31 mouse cellular contexts compared by ENCODE assay signal in genomic region chr5:146883486-146884272, GRCm38 (mm10). TPM values are rescaled to one million over a fixed set of nuclear protein-coding genes. Genes with fewer than 3 reads are reported as not detected.
A peak's percentile ranks its signal among the peaks of the same experiment; 100 is the strongest.
DNase-seq lines count a peak whose midpoint lies in the region; ATAC-seq lines count a peak whose summit lies in the region.
"Had no signal": no experiment of that assay in that cellular context is flagged by ENCODE, and none has a peak within 500 bp of the region (broad histone marks: within the 10 kb centered on the region; RNA-seq: fewer than 3 reads in every experiment).

No protein-coding gene starts in this region.

- peak overlapping the region; percentile 63 for H3K4me3 ChIP-seq in erythroblast, embryonic 14.5 days (replicated peaks)
- H3K4me3 ChIP-seq: forebrain, embryonic 10.5 days; heart, adult 2 months; heart, embryonic 13.5 days; kidney, embryonic 15.5 days; liver, embryonic 13.5 days had no signal

- H3K36me3 ChIP-seq in erythroblast, embryonic 14.5 days (ENCODE audit: control insufficient read depth) = no peaks in the 10 kb centered on the region
- H3K36me3 ChIP-seq: forebrain, embryonic 10.5 days; G1E; heart, embryonic 13.5 days; kidney, embryonic 15.5 days; liver, embryonic 13.5 days had no signal

- H3K27me3 ChIP-seq in erythroblast, embryonic 14.5 days (ENCODE audit: control insufficient read depth) = peaks cover 9% of the 10 kb centered on the region
- H3K27me3 ChIP-seq: CH12.LX; heart, embryonic 13.5 days had no signal

- ATAC-seq in erythroblast, adult 5-6 weeks (replicated peaks; ENCODE audit: low FRiP score, poor library complexity, severe bottlenecking) = no peak
- ATAC-seq: forebrain, embryonic 16.5 days; hindbrain, postnatal 0 days; intestine, embryonic 16.5 days had no signal

- peaks cover 17% of the 10 kb centered on the region for H3K4me1 ChIP-seq in erythroblast, embryonic 14.5 days (ENCODE audit: control insufficient read depth)
- H3K4me1 ChIP-seq: forebrain, embryonic 10.5 days; heart, embryonic 13.5 days; kidney, embryonic 15.5 days; liver, embryonic 13.5 days had no signal

- peak; percentile 89 for DNase-seq in NIH3T3 (ENCODE audit: low read depth)
- DNase-seq in adrenal gland, postnatal 14 days = peak; percentile 41
- DNase-seq in urinary bladder, postnatal 36 days (ENCODE audit: low spot score in 2 of 2) = no peak
- no peak for DNase-seq in spleen, postnatal 14 days (ENCODE audit: low spot score in 2 of 2)
- no peak for DNase-seq in right cerebral cortex, adult 2 months (ENCODE audit: low spot score in 2 of 2)
- DNase-seq: B cell, adult 2 months; cerebellum, adult 8-10 months; cerebellum, postnatal 36 days; gastrocnemius, postnatal 14 days; heart, adult 2 months; heart, postnatal 14 days; kidney, postnatal 36 days; layer of hippocampus, postnatal 36 days; liver, embryonic 13.5 days; lung, adult 2 months; lung, postnatal 14 days; midbrain, embryonic 14.5 days; right cerebral cortex, postnatal 14 days; thymus, adult 18-20 months; thymus, postnatal 36 days had no signal

- 0 out of 2 replicates have a peak, but pooled peaks cover 3% of the 10 kb centered on the region for H3K9me3 ChIP-seq in erythroblast, embryonic 14.5 days (ENCODE audit: control insufficient read depth, low read length)
- H3K9me3 ChIP-seq: forebrain, embryonic 10.5 days; kidney, embryonic 15.5 days; liver, embryonic 13.5 days had no signal

RNA-seq across cellular contexts. Expression of gene Rasl11a, which starts 38.8 kb away (rescaled TPM):
- 0.05 and 0.14 TPM in 2 replicates for polyA plus RNA-seq in erythroblast, embryonic 14.5 days (2012)
- total RNA-seq in erythroblast, adult 5-6 weeks (2015; ENCODE audit: low replicate concordance) = not detected in 2 replicates
- total RNA-seq in erythroblast, adult 5-6 weeks (2017; ENCODE audit: low replicate concordance) = not detected in 2 replicates
- total RNA-seq in adrenal gland, postnatal 14 days (2021) = 8.4 and 8.7 TPM in 2 replicates
- total RNA-seq: megakaryocyte-erythroid progenitor cell, adult 5-6 weeks had no signal

RNA-seq across cellular contexts. Expression of gene Rpl21, which starts 51.0 kb away (rescaled TPM):
- 11.5 and 12.9 TPM in 2 replicates for polyA plus RNA-seq in erythroblast, embryonic 14.5 days (2012)
- total RNA-seq in erythroblast, adult 5-6 weeks (2015; ENCODE audit: low replicate concordance) = 373 and 491 TPM in 2 replicates
- total RNA-seq in erythroblast, adult 5-6 weeks (2017; ENCODE audit: low replicate concordance) = 439 and 475 TPM in 2 replicates
- 347 and 433 TPM in 2 replicates for total RNA-seq in adrenal gland, postnatal 14 days (2021)

Comparison
In these comparisons a context has a peak if more than half of its experiments do, and no peak if none do; other contexts are left out.
1. DNase-seq: peak in NIH3T3 (single experiment) and adrenal gland, postnatal 14 days (single experiment); none in urinary bladder, postnatal 36 days (0 of 2), spleen, postnatal 14 days (0 of 2) and right cerebral cortex, adult 2 months (0 of 2).